Mouse (Mus musculus) cerebellum, adult 18-20 months (tissue): Measurements from ENCODE around the gene Siae.
A peak's percentile ranks its signal among the peaks of the same experiment; 100 is the strongest.

Source experiments
- DNase-seq, 2 experiments: peaks; one replicate each; pipeline ENCODE4 v3.0.0; 2021

Gene Siae

DNA sequence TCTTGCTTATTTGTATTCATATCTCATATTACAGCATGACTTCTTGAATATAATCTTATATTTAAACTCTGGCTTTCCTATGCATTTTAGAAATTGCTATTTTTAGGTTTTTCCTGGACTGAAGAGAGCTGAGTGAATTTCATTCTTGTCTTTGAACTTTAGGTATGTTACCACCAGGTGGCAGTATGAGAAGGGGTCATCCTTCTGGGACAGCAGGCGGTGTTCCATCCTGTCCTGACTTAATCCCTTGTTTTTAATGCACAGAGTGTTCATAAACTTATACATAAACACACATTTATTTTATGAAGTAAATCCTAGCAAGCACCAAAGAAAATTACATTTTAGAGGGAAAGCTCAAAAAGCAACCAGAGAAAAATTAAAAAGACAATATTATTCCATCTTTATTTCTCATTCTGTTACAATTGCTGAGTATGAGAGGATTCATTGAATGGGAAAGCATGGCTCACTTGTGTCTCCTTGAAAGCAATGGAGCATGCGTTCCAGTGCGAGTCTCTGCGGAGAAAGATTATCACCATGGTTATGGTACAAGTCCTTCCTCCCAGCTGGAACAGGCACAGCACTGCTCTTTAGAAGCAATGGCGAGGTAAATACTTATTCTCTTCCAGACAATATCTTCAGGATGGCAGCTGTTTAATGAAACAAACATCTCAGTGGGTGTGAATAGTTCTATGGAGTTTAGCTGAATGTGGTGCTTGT lies 134.6 kb downstream of the Siae start:
- peak; percentile 2 to 9 for DNase-seq
